Mouse (Mus musculus): ENCODE measurements around the gene Paxx. TPM values are rescaled to one million over a fixed set of nuclear protein-coding genes. Genes with fewer than 3 reads are reported as not detected.

The Paxx gene
- total RNA-seq, 2 experiments from 2014 or later = 52.1 to 57.7 TPM

DNA sequence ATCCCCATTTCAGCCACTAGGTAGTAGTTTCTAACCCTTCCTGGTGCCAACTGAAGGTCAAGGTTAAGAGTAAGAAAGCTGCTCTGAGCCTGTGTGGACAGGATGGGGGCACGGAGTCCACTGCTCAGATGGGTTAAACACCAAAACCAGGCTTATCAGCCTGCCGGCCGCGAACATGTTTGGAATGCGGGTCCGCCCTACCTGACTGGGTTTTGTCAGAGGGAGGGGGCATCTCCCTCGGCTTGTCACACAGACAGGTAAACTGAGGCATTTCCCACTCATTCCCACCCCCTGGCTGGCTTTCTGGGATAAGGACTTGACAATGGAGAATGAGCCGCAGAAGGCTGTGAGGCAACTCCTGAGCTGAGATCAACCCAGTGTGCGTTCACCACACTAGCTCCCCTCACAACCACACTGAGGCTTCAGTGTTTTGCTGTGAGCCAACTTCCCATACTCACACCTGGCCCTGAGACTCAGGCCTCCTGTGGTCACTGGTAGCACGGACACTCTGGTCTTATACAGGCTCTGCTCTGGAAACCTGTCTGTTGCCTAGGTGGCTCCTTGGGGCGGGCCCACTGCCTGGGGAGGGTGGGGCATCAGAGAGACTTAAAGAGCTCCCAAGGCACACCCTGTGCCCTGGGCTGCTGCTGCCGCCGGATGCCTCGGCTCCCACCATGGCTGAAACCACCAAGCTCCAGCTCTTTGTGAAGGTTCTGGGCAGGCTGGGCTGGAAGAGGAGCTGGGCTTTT lies 4.5 kb downstream of the Paxx start, which contains the start of gene Clic3:
Gene Clic3 (plus strand): TSS at position 634 of the 749 bp plus-strand sequence.
- no peak for DNase-seq (ENCODE audit: low spot score in 2 of 2)

DNA sequence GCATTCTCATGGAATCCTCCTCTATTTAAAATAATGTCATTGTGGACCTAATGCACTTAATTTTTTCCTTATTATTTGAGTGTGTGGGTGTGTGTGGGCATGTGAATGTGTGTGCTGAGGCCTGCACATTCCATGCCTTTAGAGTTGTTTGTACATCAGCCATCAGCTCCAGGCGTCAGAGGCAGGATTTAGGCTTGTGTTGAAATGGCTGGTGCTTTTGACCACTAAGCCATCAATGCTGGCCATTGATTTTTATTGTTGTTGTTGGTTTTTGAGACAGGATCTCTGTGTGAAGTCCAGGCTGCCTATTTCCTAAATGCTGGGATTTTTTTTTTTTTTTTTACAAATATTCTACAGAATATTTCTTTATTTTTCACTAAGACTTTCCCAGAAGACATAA lies 7.9 kb downstream of the Paxx start:
- no peak for DNase-seq (ENCODE audit: low spot score in 2 of 2)

DNA sequence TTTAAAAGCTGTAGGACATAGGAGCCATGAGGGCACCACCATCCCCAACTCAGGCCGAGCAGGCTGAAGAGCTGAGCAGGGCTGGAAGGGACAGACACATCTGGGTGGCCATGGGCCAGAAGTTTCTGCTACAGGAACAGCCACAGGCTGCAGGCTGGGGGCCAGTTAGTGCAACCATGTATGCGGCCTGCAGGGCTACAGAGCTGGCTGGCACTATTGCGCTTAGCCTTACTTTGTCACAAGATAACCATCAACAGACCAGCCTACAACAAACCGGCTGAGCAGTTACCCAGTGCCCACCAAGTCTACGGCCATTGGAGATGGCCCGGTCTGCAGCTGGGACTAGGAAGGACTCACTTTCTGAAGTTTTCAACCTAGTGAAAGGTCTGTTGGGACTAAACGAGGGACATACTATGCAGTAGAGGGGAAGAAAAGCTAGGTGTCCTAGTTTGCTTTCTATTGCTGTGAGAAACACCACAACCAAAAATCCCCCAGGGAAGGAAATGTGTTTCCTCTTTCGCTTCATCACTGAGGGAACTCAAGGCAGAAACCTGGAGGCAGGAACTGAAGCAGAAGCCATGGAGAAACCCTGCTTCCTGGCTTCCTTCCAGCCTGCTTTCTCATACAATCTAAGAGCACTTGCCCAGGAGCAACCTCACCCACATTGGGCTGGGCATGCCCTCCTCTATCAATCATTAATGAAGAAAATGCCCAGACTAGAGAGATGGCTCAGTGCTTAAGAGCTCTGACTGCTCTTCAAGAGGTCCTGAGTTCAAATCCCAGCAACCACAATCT lies 9.8 kb downstream of the Paxx start:
- no peak for DNase-seq (ENCODE audit: low spot score in 2 of 2)

DNA sequence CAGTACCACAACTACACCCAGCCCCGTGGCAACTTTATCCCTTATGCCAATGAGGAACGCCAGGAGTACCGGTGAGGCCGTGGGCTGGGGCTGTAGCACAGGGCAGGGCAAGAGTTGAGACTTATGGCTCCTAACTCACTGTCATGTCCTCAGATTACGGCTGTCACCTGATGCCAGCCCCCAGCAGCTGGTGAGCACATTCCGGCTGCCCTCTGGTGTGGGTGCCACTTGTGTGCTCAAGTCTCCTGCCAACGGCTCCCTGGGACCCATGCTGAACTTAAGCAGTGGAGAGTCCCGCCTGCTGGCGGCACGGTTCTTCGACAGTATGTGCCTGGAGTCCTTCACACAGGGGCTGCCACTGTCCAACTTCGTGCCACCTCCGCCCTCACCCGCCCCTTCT lies 18.2 kb downstream of the Paxx start:
- no peak for DNase-seq (ENCODE audit: low spot score in 2 of 2)

DNA sequence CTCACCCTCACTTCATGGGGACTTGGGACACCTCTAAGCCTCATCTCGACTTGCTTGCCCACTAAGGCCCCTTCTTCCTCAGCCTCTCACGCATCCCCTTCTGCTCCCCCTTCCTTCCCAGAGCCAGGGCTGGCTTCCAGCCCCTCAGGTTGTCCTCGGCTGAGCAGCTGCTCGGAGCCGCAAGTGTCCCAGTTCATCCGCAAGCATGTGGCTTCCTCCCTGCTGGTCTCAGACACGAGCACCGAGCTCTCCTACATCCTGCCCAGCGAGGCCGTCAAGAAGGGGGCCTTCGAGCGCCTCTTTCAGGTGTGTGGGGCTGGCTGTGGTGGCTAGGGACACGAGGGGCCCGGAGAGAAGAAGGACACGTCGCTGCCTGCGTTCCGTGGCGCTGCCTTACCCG lies 19.8 kb downstream of the Paxx start:
- DNase-seq (ENCODE audit: low spot score in 2 of 2) = no peak

DNA sequence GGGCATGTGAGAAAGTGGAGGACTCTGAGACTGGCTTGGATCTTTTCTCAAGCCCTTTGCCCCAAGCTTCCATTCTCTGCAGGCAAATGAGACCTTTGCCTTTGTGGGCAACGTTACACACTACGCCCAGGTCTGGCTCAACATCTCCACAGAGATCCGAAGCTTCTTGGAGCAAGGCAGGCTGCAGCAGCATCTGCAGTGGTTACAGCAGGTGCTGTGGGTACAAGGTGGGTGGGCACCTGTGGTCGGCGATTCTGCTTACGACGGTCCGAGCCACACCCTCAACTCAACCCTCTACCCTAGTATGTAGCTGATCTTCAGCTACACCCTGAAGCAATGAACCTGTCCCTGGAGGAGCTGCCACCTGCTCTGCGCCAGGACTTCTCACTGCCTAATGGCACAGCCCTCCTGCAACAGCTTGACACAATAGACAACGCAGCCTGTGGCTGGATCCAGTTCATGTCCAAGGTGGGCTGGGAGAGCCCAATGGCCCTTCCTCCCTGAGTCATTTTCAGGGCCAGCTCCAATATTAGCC lies 24.5 kb downstream of the Paxx start:
- DNase-seq (ENCODE audit: low spot score in 2 of 2) = no peak

DNA sequence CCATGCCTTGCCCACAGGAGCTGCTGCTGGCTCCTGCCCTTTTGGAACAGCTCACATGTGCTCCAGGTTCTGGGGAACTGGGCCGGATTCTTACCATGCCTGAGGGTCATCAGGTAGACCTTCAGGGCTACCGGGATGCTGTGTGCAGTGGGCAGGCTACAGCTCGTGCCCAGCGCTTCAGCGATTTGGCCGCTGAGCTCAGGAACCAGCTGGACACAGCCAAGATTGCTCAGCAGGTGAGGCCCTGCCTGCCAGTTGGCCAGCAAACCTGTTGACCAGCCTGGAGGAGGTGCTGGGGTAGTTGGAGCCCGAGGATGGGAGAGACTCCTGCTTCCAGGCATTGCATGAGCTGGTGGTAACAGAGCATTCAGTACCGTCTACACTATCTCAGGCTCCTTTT lies 26.6 kb downstream of the Paxx start:
- DNase-seq (ENCODE audit: low spot score in 2 of 2) = no peak

DNA sequence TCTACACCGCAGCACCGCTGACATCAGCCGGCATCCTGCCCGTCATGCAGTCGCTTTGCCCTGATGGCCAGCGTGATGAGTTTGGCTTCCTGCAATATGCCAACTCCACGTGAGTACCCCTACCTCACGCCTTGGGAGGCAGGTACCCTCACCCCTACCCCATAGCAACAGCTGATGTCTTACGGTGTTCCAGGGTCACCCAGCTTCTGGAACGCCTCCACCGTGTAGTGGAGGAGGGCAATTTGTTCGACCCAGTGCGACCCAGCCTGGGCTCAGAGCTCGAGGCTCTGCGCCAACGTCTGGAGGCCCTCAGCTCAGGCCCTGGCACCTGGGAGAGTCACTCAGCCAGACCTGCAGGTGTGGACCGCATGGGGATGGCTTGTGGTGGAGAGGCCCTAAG lies 27.8 kb downstream of the Paxx start:
- no peak for DNase-seq (ENCODE audit: low spot score in 2 of 2)

DNA sequence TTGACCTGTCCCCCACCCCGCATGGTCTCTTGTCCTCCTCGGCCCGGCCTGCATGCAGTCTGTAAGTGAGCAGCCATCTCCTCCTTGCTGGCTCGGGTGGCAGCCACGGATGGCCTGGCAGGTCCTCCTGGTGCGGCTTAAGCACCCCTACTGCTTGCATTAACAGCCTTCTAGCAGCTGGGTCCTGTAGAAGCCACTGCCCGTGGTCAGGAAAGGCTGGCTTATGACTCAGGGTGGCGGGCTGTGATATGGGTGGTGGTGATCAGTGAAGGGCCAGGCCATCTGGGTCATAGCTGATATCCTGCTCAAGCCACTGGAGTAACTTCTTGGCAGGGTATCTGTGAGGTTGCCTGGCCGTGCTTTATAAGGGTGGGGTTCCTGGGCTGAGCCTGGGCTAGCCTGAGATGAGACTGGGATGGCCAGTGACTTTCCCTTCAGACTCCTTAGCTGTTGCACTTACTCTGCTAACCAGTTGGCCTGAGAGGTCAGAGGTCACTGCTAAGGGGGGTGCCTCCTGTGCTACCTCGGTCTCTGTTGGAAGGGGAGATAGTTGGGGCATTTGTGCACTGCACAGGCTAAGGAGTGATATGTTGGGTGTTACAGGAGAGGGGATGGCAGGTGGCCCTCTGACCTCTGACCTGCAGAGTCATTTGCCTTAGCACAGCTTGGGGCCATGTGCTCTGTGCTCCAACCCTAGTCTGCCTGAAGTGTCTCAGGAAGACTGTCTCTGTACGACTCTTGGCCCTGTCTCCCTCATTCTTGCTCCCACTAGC lies 28.4 kb downstream of the Paxx start:
- DNase-seq (ENCODE audit: low spot score in 2 of 2) = no peak

DNA sequence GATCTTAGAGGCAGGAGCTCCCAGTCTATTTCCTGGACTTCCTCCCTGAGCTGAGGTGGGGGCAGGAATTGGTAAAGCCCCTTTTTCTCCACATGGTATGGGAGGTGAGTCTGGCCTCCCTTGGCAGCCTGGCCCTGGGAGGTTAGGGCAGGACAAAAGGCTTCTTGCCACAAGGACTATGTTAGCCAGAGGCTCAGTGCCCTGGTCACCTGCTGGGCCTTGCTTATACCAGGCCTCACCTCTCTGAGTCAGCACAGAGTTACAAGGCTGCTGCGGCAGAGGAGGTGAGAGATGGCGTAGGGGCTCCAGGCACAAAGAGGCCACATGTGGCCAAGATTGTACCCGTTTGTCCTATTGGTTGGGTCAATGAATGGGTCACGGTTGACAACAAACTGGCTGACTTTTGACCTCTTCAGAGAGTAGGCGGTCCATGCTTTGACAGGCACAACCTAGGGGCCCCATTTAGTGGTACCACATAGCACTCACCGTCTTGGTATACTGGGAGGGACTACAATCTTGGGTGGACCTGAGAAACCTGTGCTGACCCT lies 29.5 kb downstream of the Paxx start:
- DNase-seq (ENCODE audit: low spot score in 2 of 2) = no peak

DNA sequence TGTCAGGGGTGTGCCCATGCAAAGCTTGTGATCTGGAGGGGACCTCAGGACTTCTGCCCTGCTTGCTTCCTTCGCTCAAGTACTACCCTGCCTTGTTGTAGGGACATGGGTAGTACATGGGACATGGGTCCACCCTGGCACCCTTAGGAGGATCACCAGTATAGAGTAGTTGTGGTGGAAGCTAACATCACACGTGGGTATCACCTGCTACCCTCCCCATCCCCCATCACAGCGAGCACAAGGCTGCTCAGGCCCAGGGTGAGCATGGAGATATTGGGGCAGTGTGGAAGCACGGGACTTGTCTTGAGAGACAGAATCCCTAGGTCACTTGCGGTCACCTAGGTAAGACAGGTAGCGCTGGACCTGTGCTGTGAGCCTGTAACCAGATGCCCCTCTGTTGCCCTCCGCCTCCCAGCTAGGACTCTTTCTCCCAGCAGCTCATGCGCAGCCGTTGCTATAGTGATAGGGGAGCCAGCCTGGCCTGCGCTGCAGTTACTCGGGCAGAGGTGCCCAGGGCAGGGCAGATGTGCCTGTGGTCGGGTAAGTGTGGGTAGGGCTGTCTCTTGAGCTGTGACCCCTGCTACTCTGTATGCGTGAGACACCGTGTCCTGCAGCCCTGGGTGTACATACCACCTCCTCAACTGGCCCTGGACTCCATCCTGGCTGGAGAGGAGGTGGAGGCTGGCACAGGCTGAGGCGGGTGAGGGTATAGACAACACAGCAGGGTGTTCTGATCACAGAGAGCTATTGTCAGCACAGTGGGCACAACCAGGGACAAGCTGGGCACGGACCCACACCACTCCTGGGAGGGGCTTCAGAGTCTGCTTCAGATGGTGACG lies 30.3 kb downstream of the Paxx start:
- DNase-seq (ENCODE audit: low spot score in 2 of 2) = peak in 1 of 2 experiments; percentile 23

DNA sequence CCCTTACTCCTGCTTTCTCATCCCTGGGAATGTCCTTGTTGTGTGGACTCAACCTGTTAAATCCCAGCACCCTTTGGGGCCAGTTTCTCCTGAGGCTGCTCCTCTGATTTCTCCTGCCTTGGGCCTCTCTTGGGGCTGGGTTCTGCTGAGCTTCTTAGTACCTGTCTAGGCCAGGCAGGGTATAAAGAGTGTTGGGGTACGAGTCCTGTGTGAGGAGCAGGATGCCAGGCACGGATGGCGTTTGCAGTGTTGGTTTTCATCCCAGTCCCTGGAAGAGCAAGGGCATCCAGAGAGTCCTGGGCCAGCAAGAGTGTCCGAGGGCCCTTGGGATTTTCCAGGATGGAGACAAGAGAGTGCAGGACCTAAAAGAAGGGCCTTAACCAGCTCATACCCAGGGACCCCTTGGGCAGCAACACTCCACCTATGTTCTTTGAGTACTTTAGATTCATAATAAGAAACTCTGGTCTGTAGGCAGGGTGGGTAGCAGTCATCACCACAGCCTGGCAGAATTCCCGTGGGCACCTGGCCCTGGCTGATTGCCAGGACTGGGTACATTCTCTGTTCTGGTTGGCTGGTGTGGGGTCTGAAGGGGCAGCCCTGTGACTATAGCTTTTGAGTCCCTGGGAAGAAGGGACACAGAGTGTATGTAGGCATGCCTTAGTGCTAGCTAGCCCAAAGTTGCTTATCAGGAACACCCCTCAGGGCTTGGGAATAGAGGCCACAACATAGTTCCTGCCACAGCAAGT lies 31.3 kb downstream of the Paxx start:
- DNase-seq (ENCODE audit: low spot score in 2 of 2) = no peak

DNA sequence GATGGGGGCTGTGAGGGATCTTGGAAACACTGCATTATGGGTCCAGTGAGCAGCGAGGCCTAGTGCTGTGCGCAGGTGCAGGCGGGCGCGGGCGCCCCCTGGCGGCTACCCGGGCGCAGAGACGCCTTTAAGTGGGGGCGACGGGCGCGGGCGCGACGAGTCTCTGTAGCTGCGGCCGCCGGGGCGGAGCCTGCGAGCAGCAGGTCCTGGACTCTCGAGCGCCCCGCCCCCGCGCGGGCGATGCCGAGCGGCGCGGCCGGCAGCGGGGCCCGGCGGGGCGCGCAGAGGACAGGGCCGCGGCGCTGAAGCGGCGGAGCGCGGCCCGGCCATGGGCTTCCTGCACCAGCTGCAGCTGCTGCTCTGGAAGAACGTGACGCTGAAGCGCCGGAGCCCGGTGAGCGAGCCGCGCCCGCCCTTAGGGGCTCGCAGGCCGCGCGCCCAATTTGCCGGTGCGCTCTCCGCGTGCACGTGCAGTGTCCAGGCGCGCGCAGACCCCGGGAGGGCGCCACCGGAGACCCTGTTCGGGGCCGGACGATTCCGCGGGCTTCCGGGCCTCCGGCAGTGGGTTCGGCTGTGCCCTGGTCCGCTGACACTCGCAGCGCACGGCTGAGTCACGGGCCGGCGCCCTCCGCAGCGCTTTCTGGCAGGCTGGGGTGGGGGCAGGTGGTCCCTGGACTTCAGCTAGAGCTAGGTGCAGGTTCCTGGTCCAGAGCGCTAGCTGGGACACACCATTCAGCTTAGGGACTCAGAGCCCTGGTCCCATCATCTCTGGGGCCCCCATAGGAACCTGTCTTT lies 32.3 kb downstream of the Paxx start, which contains the start of gene Abca2:
Gene Abca2 (plus strand): TSS at position 262 of the 795 bp plus-strand sequence.
- DNase-seq (ENCODE audit: low spot score in 2 of 2) = peak; percentile 94 to 95

DNA sequence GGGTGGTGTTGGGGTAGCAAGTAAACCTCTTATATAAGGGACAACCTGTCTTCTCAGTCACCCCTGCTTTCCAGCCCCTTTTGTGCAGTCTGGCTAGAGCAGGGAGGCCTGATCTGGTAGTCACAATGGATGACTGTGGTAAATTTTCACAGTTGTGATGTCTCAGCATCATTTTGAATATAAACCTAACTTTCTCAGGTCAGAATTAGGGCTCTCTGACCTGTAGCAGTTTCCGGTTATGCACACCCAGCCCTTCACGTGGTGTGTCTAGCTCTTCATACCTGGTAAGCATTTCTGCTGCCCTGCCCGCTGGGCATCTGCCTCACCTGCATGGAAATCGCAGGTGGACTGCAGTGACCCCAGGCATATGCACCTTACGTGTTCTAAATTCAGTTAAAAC lies 33.6 kb downstream of the Paxx start:
- DNase-seq (ENCODE audit: low spot score in 2 of 2) = no peak

DNA sequence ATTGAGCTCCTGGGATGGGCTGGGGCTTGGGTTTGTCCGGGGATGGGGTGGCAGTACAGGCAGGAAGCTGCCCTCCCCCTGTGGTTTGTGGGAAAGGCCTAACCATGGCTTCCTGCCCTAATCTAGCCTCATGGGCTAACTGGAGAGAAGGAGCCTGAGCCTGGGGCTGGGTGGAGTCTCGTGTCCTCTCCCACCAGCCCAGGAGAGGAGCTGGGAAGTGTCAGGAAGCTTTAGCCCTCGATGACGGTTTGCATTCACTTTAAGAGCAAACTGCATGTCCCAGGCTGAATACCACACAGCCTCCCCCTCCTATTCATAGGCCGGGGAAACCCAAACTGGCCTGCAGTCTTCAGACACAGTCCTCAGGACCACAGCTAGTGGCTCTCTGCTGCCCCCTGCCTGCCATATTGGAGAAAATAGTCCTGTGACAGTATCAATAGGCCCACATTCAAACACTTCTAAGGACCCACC lies 34.1 kb downstream of the Paxx start:
- DNase-seq (ENCODE audit: low spot score in 2 of 2) = peak; percentile 63 to 77

DNA sequence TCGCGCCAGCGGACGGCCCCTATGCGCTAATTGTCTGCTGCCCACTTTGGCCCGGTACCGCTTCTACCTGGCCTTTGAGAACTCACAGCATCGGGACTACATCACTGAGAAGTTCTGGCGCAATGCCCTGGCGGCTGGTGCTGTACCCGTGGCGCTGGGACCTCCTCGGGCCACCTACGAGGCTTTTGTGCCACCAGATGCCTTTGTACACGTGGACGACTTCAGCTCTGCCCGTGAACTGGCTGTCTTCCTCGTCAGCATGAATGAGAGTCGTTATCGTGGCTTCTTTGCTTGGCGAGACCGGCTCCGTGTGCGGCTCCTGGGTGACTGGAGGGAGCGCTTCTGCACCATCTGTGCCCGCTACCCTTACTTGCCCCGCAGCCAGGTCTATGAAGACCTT lies 35.4 kb downstream of the Paxx start:
- DNase-seq (ENCODE audit: low spot score in 2 of 2) = no peak

DNA sequence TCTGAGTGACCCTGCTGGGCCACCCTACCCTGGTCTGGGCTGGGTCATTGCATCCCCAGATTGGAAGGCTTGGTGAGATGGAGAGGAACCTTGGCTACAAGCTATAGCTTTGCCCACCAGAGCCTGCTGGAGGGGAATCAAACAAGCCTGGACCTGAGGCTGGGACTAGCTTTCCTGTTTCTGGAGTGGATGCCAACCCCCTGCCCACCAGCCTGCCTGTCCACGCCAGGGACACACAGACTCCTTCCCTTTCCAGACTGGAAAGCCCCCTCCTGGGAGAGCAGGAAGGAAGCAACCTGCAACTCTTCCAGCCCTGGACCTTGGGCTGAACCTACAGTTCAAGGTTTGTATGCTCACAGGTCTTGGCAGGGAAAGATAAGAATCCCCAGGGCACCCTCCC lies 37.3 kb downstream of the Paxx start:
- no peak for DNase-seq (ENCODE audit: low spot score in 2 of 2)

DNA sequence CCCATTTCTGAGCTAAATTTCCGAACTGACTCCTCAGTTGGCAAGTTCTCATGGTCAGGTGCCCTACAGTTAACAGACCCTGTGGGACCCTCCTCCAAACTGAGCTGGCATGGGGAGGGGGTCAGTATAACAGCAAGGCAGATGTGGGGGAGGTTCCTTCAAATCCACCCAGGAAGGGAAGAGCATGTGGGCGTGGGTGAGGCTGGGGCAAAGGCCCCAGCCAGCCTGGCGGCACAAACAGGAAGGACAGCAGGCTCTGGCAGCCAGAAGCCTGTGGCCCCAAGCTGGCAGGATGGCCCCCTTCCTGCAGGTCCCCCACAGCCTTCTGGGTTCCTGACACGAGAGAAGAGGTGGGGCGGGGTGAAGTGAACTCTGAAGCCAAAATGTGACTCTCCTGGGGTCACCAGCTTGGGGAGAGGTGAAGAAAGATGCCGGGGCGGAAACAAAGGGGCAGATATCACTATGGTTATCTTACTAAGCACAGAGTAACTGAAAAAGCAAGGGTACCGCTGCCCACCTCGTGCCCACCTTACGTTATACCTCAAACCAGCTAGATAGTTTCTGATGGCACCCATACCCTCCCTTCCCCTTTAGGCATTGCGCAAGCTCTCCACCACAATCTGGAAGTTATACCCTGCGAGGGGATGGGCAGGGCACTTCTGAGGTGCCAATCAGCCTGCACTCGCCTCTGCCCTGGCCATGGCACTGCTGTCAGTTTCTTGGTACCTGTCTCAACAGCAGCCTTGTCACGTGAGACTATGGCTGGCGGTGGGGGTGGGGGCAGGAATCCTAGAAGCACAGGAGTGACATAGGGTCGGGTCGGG lies 38.1 kb downstream of the Paxx start, which contains the start of gene Fut7:
Gene Fut7 (plus strand): TSS at position 681 of the 824 bp plus-strand sequence.
- DNase-seq (ENCODE audit: low spot score in 2 of 2) = no peak
